Mouse (Mus musculus): Measurements from ENCODE around the gene Zfp42. TPM values are rescaled to one million over a fixed set of nuclear protein-coding genes. Genes with fewer than 3 reads are reported as not detected.
"Not testable (repeated sequence)": the region's sequence is repeated elsewhere in the genome, so short reads cannot be mapped to it uniquely, and the experiment has no call there.

Zfp42 gene
- total RNA-seq (2021): not detected
- long read RNA-seq, experiment 1: 0 reads
- long read RNA-seq, experiment 2: 0 reads

- intact Hi-C loops (cut with DNase I; ENCODE audit: low total_unique reads): no loop called here
- DNase-seq: no peak
Observed at GRCm38 (mm10) chr8:43306896-43307295, at the start of gene Zfp42. TSS of gene Zfp42 (minus strand) at chr8:43306980.

DNA sequence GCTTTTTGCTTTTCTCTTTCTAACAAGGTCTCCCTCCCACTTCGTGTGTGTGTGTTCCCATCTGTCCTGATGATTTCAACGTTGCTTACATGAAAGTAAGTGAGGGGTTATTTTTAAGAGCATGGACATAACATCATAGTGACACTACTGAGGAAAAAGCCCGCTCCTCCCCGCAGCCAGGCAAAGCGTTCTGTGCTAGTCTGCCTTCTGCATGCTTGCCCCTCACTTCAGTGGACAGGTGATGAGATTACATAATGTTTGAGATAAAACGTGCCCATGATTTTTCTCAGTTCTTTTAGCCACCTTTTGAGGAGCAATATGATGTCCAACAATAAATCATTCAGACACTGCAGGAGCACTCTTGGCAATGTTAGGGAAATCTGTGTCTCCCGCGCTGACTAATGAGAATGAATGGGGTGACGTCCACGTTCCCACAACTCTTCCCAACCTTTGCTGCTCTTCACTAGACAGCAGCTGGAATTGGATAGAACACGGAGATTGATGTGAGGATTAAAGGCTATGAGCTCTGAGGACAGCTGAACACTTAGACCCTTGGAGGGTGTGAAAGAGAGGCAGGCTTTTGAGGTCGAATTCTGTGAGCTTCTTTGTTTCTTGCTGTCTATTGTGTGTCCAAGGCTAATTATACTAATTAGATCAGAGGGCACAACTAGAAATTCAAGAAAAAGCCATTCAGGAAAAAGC lies 49.4 kb upstream of the Zfp42 start:
- no peak for DNase-seq
- intact Hi-C loops (cut with DNase I; ENCODE audit: low total_unique reads): no loop called here

- DNase-seq; intact Hi-C loops (cut with DNase I; ENCODE audit: low total_unique reads): not testable (repeated sequence)
Observed at GRCm38 (mm10) chr8:43352241-43352640, 45.5 kb upstream of the Zfp42 start.

DNA sequence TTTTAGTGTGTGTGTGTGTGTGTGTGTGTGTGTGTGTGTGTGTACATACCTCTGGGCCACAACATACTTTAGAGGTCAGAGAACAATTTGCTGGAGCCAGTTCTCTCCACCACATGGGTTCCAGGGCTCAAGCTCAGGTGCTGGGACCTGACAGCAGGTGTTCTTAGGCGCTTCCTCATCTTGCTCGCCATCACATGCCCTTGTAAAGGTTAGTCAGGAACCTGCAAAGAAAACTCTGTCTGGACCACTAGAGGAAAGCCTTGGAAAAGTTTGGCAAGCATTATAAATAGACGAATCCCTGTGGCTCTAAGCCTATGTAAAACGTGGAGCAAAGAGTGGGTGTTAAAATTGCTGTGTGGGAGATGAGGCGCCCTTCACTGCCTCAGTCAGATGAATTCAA lies 31.8 kb upstream of the Zfp42 start:
- intact Hi-C loops (cut with DNase I; ENCODE audit: low total_unique reads): no loop called here
- DNase-seq: no peak

GRCm38 (mm10) chr8:43333465-43333864 lies 26.7 kb upstream of the Zfp42 start:
- intact Hi-C loops (cut with DNase I; ENCODE audit: low total_unique reads): no loop called here
- peak; percentile 5 for DNase-seq

DNA sequence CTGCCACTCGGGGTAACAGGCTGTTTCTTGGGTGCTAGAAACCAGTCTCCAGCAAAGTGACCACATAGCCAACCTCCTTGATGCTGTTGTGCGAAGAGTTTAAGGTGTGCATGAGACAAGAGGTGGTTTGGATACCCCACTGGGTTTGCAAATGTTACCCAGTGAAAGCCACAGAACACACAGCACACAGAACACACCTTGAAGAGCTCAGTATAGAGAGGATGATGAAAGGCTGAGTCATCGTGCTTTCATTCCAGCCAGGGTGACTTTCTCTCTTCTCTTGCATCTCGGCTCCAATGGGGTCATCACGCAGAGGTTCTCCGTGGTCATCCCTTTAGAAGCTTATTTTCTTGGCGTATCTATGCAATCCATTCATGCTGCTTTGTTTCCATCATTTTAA lies 24.9 kb upstream of the Zfp42 start:
- intact Hi-C loops (cut with DNase I; ENCODE audit: low total_unique reads): no loop called here
- no peak for DNase-seq

GRCm38 (mm10) chr8:43329913-43330705 lies 23.3 kb upstream of the Zfp42 start:
- no peak for DNase-seq
- intact Hi-C loops (cut with DNase I; ENCODE audit: low total_unique reads): no loop called here

GRCm38 (mm10) chr8:43328666-43329065 lies 21.9 kb upstream of the Zfp42 start:
- DNase-seq: no peak
- intact Hi-C loops (cut with DNase I; ENCODE audit: low total_unique reads): no loop called here

- DNase-seq: no peak
- intact Hi-C loops (cut with DNase I; ENCODE audit: low total_unique reads): no loop called here
Observed at GRCm38 (mm10) chr8:43320771-43321170, 14.0 kb upstream of the Zfp42 start.

DNA sequence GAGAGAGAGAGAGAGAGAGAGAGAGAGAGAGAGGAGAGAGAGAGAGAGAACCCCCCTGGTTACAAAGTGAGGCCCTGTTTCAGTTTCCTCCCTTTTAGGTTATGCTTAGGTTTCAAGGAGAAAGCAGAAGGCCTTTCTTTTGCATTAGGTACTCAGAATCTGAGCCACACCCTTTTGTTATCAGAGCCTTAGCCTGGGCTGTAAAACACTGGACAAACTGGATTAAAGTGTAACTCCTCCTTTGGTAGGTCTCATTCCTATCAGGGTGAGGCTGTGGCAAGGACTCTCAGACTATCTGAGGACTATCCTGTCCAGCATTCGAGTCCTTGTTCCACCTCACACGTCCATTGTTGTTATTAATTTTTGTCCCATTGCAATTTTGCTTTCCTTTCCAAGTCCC lies 1.4 kb upstream of the Zfp42 start:
- DNase-seq: no peak
- intact Hi-C loops (cut with DNase I; ENCODE audit: low total_unique reads): no loop called here

- no peak for DNase-seq
- intact Hi-C loops (cut with DNase I; ENCODE audit: low total_unique reads): no loop called here
Observed at GRCm38 (mm10) chr8:43305676-43306075, 1.1 kb downstream of the Zfp42 start.

DNA sequence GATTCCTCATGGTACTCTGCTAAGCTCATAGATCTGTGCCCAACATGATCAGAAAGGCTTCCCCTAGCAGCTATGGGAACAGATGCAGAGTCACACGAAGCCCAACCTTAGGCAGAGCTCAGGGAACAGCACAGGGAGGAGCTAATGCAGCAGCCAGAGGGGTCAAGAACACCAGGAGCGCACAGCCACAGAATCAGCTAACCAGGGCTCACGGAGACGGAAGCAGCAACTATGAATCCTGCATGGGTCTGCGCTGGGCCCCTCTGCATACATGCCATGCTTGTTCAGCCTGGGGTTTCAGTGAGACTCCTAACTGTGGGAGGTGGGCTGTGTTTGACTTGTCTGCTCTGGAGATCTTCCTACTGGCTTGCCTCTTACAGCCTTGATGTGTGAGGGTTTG lies 7.0 kb downstream of the Zfp42 start:
- intact Hi-C loops (cut with DNase I; ENCODE audit: low total_unique reads): no loop called here
- no peak for DNase-seq

DNA sequence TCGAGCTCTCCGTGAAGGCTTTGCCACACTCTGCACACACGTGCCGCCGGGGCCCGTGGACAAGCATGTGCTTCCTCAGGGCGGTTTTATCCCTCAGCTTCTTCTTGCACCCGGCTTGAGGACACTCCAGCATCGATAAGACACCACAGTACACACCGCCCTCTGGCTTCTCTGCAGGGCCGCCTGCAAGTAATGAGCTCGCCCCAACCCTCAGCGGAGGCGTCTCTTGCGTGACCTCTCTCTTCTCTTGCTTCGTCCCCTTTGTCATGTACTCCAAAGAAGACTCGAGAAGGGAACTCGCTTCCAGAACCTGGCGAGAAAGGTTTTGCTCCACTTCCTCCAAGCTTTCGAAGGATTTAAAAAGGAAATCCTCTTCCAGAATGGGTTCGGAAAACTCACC lies 11.0 kb downstream of the Zfp42 start:
- intact Hi-C loops (cut with DNase I; ENCODE audit: low total_unique reads): no loop called here
- DNase-seq: no peak

DNA sequence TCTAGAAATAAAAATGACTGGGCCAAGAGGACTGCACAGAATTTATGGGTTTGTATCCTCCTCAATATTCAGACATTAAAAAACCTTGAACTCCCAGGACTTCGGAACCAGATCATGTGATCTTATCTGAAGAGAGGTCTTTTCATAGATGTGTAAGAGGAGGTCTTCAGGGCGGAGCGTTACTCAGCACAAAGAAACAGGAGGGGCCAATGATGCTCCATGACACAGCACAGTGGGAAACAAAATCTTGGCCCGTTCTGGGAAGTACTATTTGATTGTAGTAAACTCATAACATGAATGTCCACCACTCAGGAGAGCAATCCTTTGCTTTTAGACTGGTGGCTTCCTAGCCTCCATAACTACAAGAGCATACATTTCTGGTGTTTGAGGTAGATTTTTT lies 12.6 kb downstream of the Zfp42 start:
- intact Hi-C loops (cut with DNase I; ENCODE audit: low total_unique reads): no loop called here

DNA sequence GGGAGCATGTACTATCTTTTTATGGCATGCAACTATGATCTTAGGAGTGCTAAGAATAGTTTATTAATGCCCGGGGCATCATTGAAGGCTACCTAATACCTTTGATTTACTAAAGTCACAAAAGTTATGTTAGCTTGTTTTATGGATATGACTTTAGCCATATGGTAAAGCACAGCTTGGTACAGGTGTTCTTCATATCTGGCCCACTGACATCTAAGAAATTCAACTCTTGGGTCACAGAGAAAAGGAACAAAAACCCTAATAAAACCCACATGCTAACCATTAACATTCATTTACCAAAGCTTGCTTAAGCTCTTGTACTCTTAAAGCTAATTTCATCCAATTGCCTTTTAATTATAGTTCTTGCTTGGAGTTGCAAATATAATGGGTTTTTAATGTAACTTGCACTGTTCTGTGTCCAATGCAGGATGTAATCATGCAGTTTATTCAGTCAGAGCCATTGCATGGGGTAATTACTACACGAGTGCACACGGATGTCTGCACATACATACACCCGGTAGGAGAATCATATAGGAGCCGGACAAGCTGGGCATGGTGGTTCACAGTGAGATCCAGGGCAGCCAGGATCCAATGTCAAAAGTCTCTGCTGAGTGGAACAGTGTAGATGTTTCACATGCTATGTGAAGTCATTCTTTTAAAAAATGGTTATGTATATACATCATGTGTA lies 16.2 kb downstream of the Zfp42 start:
- intact Hi-C loops (cut with DNase I; ENCODE audit: low total_unique reads): no loop called here
- no peak for DNase-seq

More for the DNA sequence above, 12.6 kb downstream of the Zfp42 start:
- no peak for DNase-seq

DNA sequence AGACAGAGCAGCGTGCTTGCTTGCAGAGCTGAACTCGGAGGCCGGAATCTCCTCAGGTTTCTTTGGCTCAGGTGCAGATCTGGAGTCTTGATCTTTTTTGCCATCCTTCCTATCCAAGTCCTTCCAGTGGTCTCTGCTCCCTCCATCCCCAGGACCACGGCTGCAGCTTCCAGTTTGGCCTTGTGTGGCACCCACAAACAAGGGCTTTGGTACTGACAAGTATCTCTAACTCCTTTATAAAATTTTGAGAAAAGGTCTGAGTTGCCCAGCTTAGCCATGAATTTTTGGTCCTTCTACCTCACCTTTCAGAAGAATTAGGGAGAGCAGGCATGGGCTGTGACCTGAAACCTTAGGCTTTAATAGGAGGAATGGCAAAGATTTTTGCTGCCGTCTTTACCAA lies 17.0 kb downstream of the Zfp42 start:
- intact Hi-C loops (cut with DNase I; ENCODE audit: low total_unique reads): no loop called here

DNA sequence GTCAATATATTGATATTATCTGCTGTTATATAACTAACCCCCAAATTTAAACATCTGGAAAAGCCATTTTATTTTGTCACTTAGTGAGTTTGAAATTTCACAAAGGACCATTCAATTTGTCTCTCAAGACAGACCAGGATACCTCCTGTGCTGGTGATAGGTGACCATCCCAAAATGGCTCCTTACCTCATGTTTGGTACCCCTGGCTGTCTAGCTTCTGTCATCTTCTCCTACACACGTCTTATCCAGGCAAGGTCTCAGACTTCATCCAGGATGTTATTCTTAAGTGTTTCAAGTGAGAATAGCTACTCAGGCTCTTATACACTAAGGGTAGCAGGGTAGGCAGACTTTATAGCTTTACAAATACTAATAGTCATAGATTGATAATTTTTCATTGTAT lies 17.9 kb downstream of the Zfp42 start:
- intact Hi-C loops (cut with DNase I; ENCODE audit: low total_unique reads): no loop called here
- DNase-seq: no peak

More for the DNA sequence above, 17.0 kb downstream of the Zfp42 start:
- DNase-seq: no peak

DNA sequence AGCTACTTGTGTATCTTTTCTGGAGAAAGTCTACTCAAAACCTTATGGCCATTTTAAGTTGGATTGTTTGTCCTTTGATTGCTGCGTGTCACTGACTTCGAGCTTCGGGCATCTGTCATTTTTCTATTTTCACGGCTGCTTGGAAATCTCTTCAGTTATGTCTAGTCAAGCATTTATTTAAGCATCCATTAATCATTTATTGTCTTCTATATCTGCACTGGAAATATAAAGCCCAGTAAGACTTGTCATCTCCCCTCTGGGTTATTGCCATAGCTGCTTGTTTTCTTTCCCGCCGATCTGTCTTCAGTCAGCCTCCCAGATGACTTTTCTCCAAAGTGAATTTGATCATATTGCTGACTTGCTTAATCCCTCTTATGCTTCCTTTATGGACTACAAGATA lies 19.3 kb downstream of the Zfp42 start:
- intact Hi-C loops (cut with DNase I; ENCODE audit: low total_unique reads): no loop called here
- no peak for DNase-seq

GRCm38 (mm10) chr8:43283231-43283630 lies 23.5 kb downstream of the Zfp42 start:
- intact Hi-C loops (cut with DNase I; ENCODE audit: low total_unique reads): loop anchor here (5.0 kb wide), 1 partner anchor 336 kb away; no protein-coding TSS in a partner anchor
- DNase-seq: no peak

DNA sequence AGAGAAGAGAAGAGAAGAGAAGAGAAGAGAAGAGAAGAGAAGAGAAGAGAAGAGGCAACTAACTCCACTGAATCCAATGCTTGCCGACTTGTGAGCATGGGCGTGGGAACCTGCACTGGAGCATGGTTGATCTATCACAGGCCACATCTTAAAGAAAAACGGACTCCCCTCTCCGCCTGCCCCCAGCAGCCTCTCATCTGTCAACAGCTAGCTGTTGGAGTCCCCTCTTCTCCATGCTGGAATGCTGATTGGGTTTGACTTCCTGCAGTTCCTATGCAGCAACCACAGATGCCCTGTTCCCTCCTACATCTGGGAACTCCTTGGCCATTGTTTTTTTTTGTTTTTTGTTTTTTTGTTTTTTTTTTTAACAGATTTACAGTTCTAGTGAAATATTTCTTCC lies 28.4 kb downstream of the Zfp42 start:
- intact Hi-C loops (cut with DNase I; ENCODE audit: low total_unique reads): no loop called here

More for the DNA sequence above, 28.4 kb downstream of the Zfp42 start:
- DNase-seq: no peak

All from gastrocnemius, postnatal 14 days (tissue).